In the genomic region with DNA sequence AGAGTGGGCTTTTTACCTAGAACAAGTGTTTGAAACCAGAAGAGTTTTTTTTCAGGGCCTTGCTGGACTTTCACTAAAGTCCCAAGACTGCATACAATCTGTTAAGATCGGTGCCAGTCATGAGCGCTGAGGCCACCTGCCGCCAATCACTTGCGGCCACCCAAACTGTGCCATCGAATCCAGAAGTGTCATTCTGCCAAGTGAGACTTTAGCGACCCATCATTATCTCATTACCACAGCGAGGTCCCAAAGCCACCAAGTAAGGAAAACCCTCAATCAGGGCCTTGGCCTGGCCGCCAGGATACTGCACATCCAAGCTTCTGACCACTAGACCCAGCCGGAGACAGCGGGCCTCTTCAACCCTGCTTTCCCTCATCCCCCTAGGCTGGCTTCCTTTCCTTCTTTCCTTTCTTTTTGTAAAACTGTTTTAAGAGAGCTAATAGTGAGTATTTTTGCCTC, we compare ENCODE assay signal across 21 mouse cellular contexts. TPM values are rescaled to one million over a fixed set of nuclear protein-coding genes. Genes with fewer than 3 reads are reported as not detected.
DNase-seq lines count a peak whose midpoint lies in the region; ATAC-seq and TF ChIP-seq lines count a peak whose summit lies in the region.
"Had no signal": no experiment of that assay in that cellular context is flagged by ENCODE, and none has a peak within 500 bp of the region (broad histone marks: within the 10 kb centered on the region; RNA-seq: fewer than 3 reads in every experiment).

No protein-coding gene starts in this region.

- TF ChIP-seq CTCF in layer of hippocampus, adult 2 months (conservative IDR thresholded peaks at IDR 0.05), result no peak

- peak overlapping the region; percentile 83 for H3K4me3 ChIP-seq in layer of hippocampus, adult 2 months
- H3K4me3 ChIP-seq: heart, adult 2 months; heart, embryonic 15.5 days; intestine, embryonic 15.5 days; limb, embryonic 12.5 days had no signal

- DNase-seq in layer of hippocampus, adult 2 months (ENCODE audit: low spot score in 2 of 2), result no peak
- DNase-seq in layer of hippocampus, postnatal 10 days (ENCODE audit: low spot score in 2 of 2), result no peak
- peak; percentile 58 for DNase-seq in 416B (ENCODE audit: low read depth)
- DNase-seq in CD4-positive helper T cell, adult 2 months (ENCODE audit: low read depth, low spot score), result peak; percentile 53
- DNase-seq in cerebellum, postnatal 25 days, result peak; percentile 54 to 62
- no peak for DNase-seq in kidney, postnatal 36 days
- DNase-seq: adrenal gland, postnatal 14 days; forebrain, postnatal 0 days; gastrocnemius, postnatal 10 days; heart, adult 2 months; right cerebral cortex, postnatal 25 days had no signal

- H3K27ac ChIP-seq in layer of hippocampus, adult 2 months, result peak overlapping the region; percentile 97; the same call in 1 of the 2 replicates
- H3K27ac ChIP-seq: heart, adult 2 months; heart, embryonic 15.5 days; hindbrain, embryonic 13.5 days; intestine, embryonic 15.5 days; kidney, postnatal 0 days; limb, embryonic 12.5 days; liver, embryonic 14.5 days had no signal

- ATAC-seq in megakaryocyte progenitor cell, adult 5-6 weeks (replicated peaks; ENCODE audit: poor library complexity), result no peak
- ATAC-seq: activated CD4-positive, CD25-positive, alpha-beta regulatory T cell, adult 4 months; forebrain, postnatal 0 days; intestine, embryonic 15.5 days; lung, postnatal 0 days; Patski had no signal

RNA-seq across cellular contexts. Expression of a gene that starts 2.6 kb away (rescaled TPM):
- total RNA-seq in layer of hippocampus, adult 2 months (2021), result 100 to 1,000 TPM; 113 to 120 TPM
- 10 to 100 TPM; 90.2 to 99.0 TPM for total RNA-seq in layer of hippocampus, postnatal 10 days (2021)
- total RNA-seq in megakaryocyte progenitor cell, adult 5-6 weeks (2015), result 30.7 and 44.8 TPM in 2 replicates
- 20.9 and 44.7 TPM in 2 replicates for total RNA-seq in megakaryocyte progenitor cell, adult 5-6 weeks (2017)

RNA-seq across cellular contexts. Expression of a gene that starts 12.9 kb away (rescaled TPM):
- total RNA-seq in layer of hippocampus, adult 2 months (2021), result 10 to 100 TPM; 50.5 to 53.1 TPM
- total RNA-seq in layer of hippocampus, postnatal 10 days (2021), result 10 to 100 TPM; 50.7 to 54.5 TPM
- total RNA-seq in megakaryocyte progenitor cell, adult 5-6 weeks (2015), result 9.9 and 12.1 TPM in 2 replicates
- total RNA-seq in megakaryocyte progenitor cell, adult 5-6 weeks (2017), result 13.6 and 15.2 TPM in 2 replicates

Comparison
In these comparisons a context has a peak if more than half of its experiments do, and no peak if none do; other contexts are left out.
1. DNase-seq: peak in 416B (single experiment), CD4-positive helper T cell, adult 2 months (single experiment) and cerebellum, postnatal 25 days (2 of 2); none in layer of hippocampus, adult 2 months (0 of 2), layer of hippocampus, postnatal 10 days (0 of 2) and kidney, postnatal 36 days (0 of 2).